Mouse (Mus musculus) urinary bladder, postnatal 10 days (tissue): ENCODE data around the gene Islr.

ENCODE experiments used
- DNase-seq: peaks from one replicate; pipeline ENCODE4 v3.0.0; 2022; ENCODE audit warnings: low spot score

Islr gene

GRCm38 (mm10) chr9:58111431-58111830 is 92.7 kb downstream of the Islr start:
- DNase-seq = no peak

DNA sequence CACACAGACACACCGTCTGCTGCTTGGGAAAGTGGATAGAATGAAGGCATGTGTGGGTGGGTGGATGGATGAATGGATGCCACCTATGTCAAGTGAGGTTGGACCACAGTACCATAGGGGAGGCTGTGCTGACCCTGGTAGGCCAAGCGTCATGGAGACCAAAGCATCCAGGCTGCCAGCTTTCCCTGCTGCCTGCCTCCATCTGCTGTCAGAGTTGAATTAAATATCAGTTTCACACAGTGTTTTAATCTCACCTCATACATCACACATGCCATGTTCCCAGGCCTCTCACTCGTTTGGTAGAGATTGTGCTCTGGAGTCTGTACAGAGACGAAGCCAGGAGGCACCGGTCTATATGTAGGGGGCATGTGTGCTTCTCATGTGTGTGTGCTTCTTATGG is 93.3 kb downstream of the Islr start:
- no peak for DNase-seq

- DNase-seq = no peak
These were observed 96.6 kb downstream of the Islr start for GRCm38 (mm10) chr9:58107494-58107893.
